Mouse (Mus musculus): ENCODE results near the gene Fastk.

GRCm38 (mm10) chr5:24445428-24446080, 467 bp upstream of the Fastk start:
- no peak for TF ChIP-seq POLR2A (IDR thresholded peaks at IDR 0.05; ENCODE audit: insufficient read length, low read depth)
- TF ChIP-seq TCF3 (IDR thresholded peaks at IDR 0.05; ENCODE audit: insufficient read length, low read depth): no peak
- no peak for TF ChIP-seq TCF12 (IDR thresholded peaks at IDR 0.05; ENCODE audit: insufficient read depth, poor library complexity, severe bottlenecking)
- TF ChIP-seq USF1 (IDR thresholded peaks at IDR 0.05; ENCODE audit: low read depth): no peak
- no peak for TF ChIP-seq MYOD1 (IDR thresholded peaks at IDR 0.05; ENCODE audit: control insufficient read depth in 1 of 3, insufficient read length in 2 of 3, low read depth in 2 of 3)
- no peak for TF ChIP-seq REST (IDR thresholded peaks at IDR 0.05; ENCODE audit: insufficient read depth, insufficient read length)
- TF ChIP-seq MAX (IDR thresholded peaks at IDR 0.05; ENCODE audit: low read depth): no peak
- TF ChIP-seq E2F4 (IDR thresholded peaks at IDR 0.05; ENCODE audit: insufficient read depth): no peak
- no peak for TF ChIP-seq MYOG (IDR thresholded peaks at IDR 0.05; ENCODE audit: control insufficient read depth in 1 of 3, insufficient read depth in 1 of 3, insufficient read length in 2 of 3, low read depth in 2 of 3)
- no peak for TF ChIP-seq CEBPB (IDR thresholded peaks at IDR 0.05; ENCODE audit: insufficient read depth, poor library complexity, severe bottlenecking)
- TF ChIP-seq POLR2AphosphoS2 (IDR thresholded peaks at IDR 0.05; ENCODE audit: insufficient read length, low read depth): no peak

All from myocyte (in vitro differentiated cells).